Mouse (Mus musculus) hematopoietic stem cell, adult 5-6 weeks (primary cell): Measurements from ENCODE around the gene Mad2l2. TPM values are rescaled to one million over a fixed set of nuclear protein-coding genes. Genes with fewer than 3 reads are reported as not detected.
A peak's percentile ranks its signal among the peaks of the same experiment; 100 is the strongest.

Source experiments
- ATAC-seq, 2 experiments: fragments of 125-278 bp in 1 of 2; replicated peaks in 1 of 2; 2 replicates each; pipeline ENCODE4 v1.8.0; 2016 to 2017; ENCODE audit warnings: inconsistent platforms in 2 of 2, mild to moderate bottlenecking in 2 of 2, moderate number of reproducible peaks in 2 of 2, low read depth in 1 of 2, moderate TSS enrichment in 1 of 2; ENCODE audit not compliant: low FRiP score in 2 of 2, poor library complexity in 2 of 2, severe bottlenecking in 2 of 2, insufficient read depth in 1 of 2, low TSS enrichment in 1 of 2
- total RNA-seq: library from RNA; stranded (forward); fragments of 172-1452, 232-1000 nt; gene quantifications from 2 replicates; pipeline ENCODE4 v1.2.3, GENCODE M21; 2017

The Mad2l2 gene
- total RNA-seq: 4.1 and 10.3 TPM in 2 replicates

GRCm38 (mm10) chr4:148130133-148130532 lies at the start of gene Mad2l2:
Gene Mad2l2 (plus strand): TSS chr4:148130384.
- ATAC-seq: no peak

GRCm38 (mm10) chr4:148080597-148080973 lies 49.6 kb upstream of the Mad2l2 start:
- ATAC-seq: no peak

DNA sequence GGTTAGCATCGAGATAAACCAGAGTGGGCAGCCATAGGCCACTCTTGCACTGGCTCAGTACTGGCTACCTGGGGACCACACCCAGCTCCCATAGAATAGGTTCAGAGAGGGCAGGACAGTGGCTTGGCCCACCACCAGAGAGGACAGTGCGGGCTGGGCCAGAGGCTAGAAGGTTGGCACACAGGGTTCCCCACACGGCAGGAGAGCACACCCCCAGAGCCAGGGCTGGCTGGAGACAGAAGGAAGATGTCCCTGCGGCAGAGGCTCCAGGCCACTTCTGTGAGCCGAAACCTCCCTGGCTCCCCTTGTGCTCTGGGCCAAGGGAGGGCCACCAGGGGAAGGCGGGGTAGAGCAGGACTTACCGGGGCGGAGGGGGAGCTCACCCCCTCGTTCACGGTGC lies 49.0 kb upstream of the Mad2l2 start:
- ATAC-seq: no peak

DNA sequence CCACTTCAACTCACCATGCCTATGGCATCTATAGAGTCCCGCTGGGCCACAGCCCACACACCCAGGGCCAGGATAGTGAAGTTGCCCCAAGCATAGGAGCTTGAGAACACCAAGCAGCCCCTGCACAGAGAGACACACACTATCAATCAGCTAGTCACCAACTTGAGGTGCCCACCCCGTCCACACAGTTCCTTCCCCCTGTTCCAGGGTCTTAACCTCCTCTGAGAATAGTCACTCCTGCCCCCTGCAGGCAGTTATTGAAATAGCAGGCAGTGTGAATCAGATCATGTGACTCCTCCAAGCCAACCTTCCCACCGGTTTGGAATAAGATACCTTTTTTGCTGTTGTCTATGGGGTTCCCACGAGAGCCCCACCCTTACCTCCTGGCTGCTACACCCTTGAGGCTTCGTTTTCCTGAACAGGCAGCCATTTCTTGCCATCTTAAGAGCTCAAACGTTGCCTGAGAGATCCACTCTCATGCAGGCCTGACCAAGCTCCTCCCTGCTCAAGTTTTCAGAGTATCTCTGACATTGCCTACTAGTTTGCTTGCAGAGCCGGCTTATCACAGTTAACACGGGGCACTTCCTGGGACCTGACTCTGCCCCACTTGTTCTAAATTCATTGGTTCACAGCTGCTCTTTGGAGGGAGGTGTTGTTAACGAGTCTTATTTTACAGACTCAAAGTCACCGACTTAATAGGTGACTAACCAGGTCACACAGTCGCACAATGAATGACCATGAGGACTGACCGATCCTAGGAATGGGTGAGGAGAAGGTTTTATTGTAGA lies 47.7 kb upstream of the Mad2l2 start:
- ATAC-seq: peak; percentile 19 to 38; a peak in 3 of 4 replicates

DNA sequence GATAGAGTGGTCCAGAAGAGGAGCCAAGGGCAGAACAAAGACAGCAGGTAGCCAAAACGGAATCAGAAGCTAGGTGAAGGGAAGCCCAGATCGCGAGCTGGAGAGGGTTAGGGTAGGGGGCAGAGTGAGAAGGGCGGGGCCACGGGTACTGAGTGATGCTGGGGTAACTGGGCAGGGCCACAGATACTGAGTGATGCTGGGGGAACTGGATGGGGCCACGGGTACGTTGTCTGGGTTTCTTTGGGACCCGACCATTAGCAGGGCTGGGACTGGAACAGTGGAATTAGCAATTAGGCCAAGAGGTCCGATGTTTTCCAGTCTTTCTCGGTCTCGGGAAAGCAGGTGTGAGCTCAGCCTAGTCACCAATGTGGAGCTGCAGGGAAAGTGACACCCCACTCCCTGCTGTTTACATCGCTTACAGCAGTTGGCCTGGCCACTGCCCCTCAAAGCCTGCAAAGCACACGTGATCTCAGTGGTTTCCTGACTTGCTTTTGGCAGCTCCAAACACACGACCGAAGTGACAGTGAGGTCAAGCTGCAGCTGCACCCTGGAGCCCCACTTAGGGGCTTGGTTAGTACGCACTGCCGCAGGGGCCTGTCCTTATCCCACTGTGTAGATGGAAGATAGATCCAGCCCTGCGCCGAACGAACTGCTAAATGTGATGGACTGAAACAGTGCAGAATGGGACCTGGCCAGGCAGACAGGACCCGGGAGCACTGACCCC lies 46.8 kb upstream of the Mad2l2 start:
- peak; percentile 59 to 60 for ATAC-seq

GRCm38 (mm10) chr4:148084261-148084714 lies 45.9 kb upstream of the Mad2l2 start:
- ATAC-seq: no peak

DNA sequence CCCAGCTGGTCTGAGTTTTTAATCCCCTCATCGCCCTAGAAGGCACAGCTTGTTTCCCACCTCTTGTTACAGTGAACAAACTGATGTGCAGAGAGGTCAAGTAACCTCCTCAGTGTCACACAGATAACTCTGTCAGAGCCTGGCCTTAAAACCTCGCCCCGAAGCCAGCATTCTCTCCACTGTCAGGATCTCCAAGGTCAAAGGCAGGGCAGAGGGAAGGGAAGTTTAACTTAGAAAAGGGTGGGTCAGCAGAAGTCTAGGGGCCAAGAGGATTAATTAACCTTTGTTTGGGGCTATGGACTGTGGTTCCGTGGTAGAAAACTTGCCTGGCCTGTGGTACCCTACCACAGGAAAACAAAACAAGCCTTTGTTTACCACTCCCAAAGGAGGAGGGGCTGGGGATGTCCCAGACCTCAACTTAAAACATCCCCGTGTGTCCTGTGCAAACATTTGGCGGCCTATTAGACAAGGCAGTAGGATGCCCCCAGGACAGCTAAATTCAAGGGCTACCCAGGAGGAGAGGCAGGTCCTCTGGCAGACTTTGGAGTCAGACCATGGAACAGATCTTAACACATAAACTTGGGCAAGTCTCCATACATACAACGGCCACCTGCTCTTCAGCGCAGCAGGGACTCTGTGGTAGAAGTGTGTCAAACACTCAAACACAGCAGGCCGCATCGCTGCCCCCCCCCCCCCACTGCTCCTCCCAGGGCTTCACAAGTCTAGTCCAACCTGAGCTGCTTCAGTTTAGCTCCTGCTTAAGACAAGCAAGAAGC lies 44.9 kb upstream of the Mad2l2 start:
- ATAC-seq: no peak

- no peak for ATAC-seq
Observed at GRCm38 (mm10) chr4:148085907-148086305, 44.3 kb upstream of the Mad2l2 start.

DNA sequence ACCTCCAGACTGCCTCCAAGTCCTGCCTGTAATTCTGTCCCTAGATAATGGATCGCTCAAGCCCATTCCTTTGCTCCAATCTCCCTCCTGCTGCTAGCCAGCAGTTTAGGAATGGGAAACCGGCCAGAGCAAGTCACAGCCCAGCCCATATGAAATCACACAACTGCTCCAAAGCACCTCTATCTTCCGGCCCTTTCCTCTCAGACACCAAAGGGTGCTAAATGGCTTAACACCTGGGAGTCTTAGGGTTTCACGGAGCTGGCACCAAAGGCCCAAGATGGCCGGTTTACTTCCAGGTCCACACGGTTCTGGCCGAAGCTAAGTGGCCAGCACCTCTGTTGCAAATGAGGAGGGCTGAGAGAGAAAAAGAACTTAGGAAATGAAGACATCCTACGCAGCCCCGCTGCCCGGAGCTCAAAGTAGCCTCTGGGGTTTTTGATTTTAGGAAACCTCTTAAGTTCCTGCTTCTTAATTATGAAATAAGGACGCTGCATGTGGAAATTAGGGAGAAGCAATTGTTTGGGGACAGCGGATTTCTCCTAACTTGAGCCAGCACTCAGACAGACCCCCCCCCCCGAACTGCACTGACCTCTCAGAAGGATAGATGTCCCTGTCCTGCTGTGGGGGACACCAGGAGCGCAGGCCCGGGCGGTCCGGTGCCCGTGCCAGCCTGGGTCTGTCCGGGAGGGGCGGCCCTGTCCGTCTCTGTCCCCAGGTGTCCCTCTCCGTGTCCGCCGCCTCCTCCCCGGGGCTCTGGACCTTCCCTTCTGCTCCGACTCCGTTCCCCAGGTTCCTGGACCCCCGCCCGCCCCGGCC lies 42.9 kb upstream of the Mad2l2 start:
- ATAC-seq: peak in 1 of 2 experiments; percentile 6; a peak in 1 of 4 replicates

DNA sequence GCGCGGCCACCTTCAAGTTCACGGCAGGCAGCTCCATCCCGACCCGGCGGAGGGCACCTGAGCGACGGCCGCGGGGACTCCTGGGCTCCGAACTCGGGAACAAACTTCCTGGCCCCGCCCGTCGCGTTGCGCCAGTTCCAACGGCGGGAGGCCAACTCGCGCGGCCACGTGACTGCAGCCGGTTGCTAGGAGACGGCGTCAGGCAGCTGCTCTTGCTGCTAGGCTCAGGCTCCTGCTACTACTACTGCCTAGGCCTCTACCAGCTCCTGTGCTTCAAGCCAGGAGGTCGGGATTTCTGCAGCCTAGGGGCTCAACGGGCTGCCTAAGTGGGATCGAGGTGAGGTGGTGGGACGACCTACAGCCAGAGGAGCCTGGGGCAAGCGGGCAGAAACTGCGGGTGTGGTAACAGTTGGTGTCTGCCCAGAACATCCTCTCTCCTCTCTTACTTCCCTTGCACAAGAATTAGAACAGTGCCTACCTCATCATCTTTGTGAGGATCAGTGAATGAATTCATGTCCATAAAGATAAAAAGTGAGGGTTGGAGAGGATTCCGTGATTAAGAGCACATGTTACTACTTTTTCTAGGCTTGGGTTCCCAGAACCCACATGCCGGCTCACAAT lies 42.2 kb upstream of the Mad2l2 start, which contains the start of gene Agtrap:
Gene Agtrap, minus strand, starts transcription at position 125 of the 621 bp plus-strand sequence.
- peak; percentile 63 to 81 for ATAC-seq

DNA sequence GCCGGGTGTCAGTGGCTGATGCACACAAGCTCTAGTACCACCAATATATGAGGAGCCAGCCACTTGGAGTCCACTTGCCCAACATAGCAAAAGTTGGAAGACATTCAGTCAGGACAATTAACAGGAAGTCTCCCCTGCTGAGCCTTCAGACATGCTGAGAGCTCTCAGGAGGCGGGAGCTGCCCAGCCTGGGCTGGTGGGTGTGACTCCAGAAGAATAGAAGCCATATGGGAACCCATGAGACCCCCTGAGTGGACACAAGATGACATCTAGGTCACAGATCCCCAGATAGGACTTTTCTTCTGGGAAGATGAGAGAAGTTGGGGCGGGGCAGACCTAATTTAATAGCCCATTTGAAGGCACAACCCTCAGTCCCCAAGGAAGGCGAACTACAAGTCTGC lies 41.0 kb upstream of the Mad2l2 start:
- ATAC-seq: no peak

DNA sequence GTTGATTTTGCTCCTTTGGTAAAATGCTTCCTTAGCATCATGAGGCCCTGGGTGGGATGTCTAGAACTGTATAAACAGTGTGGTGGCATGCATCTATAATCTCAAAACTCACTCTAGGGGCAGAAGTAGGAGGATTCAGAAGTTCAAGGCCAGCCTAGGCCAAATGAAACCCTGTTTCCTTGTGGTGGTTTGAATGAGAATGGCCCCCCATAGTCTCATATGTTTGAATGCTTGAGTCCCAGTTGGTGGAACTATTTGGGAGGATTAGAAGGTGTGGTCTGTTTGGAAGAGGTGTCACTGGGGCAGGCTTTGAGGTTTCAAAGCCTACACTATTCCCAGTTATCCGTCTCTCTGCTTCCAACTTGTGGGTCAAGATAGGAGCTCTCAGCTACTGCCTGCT lies 39.0 kb upstream of the Mad2l2 start:
- no peak for ATAC-seq

GRCm38 (mm10) chr4:148092551-148093271 lies 37.5 kb upstream of the Mad2l2 start:
- ATAC-seq: no peak

- no peak for ATAC-seq
Observed at GRCm38 (mm10) chr4:148094161-148094560, 36.0 kb upstream of the Mad2l2 start.

GRCm38 (mm10) chr4:148095081-148095480 lies 35.1 kb upstream of the Mad2l2 start:
- ATAC-seq: no peak

GRCm38 (mm10) chr4:148097936-148098335 lies 32.2 kb upstream of the Mad2l2 start:
- no peak for ATAC-seq
